Mouse (Mus musculus): ENCODE results near the gene Fxr1.

GRCm38 (mm10) chr3:34107631-34108030 lies 87.9 kb downstream of the Fxr1 start:
- TF ChIP-seq CTCF (IDR thresholded peaks at IDR 0.05; ENCODE audit: extremely low read depth, insufficient read depth, low read length) (no peak), POLR2A (IDR thresholded peaks at IDR 0.05; ENCODE audit: extremely low read depth, insufficient read depth, low read length) (no peak)
